ENCODE assay signal across 7 mouse cellular contexts in the genomic region with DNA sequence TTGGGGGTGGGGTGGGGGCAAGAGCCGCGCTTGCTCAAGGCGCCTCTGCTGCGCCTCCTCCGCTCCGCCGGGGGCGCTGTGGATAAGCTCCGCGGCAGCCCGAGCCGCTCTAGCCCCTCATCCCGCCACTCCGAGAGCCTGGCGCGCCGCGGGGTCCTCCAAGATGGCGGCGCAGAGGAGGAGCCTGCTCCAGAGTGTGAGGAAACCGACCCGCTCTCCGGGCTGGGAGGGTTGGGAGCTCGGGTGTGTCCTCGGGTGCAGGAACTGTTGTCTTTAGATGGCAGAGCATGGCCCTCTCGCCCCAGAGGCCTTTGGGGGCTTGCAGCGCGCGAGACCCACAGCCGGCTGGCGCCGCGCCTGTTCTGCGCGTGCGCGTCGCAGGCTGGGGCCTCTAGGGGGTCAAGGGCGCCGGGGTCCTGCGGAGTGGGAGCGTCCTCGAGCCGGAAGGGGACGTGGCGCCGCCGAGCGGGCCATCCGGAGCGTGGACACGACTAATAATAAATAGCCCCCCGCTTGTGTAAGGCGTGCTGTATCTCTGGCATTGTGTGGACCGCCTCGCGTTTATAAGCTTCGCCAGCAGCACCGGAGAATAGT. TPM values are rescaled to one million over a fixed set of nuclear protein-coding genes. Genes with fewer than 3 reads are reported as not detected.
DNase-seq lines count a peak whose midpoint lies in the region; ATAC-seq lines count a peak whose summit lies in the region.

A gene (plus strand): TSS at position 135 of the 594 bp plus-strand sequence.

- no peaks in the 10 kb centered on the region for H3K9me3 ChIP-seq in embryonic facial prominence, embryonic 10.5 days
- H3K9me3 ChIP-seq in limb, embryonic 10.5 days (replicated peaks): no peaks in the 10 kb centered on the region
- no peaks in the 10 kb centered on the region for H3K9me3 ChIP-seq in midbrain, embryonic 13.5 days

- peak within 1 kb of the TSS; percentile 86 for H3K4me3 ChIP-seq in embryonic facial prominence, embryonic 10.5 days
- peak within 1 kb of the TSS; percentile 84 for H3K4me3 ChIP-seq in limb, embryonic 10.5 days
- peak within 1 kb of the TSS; percentile 73 for H3K4me3 ChIP-seq in midbrain, embryonic 13.5 days (replicated peaks)

- H3K4me2 ChIP-seq in midbrain, embryonic 13.5 days (replicated peaks): peak within 1 kb of the TSS; percentile 77

- peak within 1 kb of the TSS; percentile 83 for H3K9ac ChIP-seq in midbrain, embryonic 13.5 days (replicated peaks)

- peak; percentile 94 for DNase-seq in adrenal gland, postnatal 10 days
- DNase-seq in embryonic facial prominence, embryonic 10.5 days (ENCODE audit: low spot score): peak; percentile 95
- peak; percentile 91 for DNase-seq in kidney, adult 11 months
- DNase-seq in limb, embryonic 10.5 days (ENCODE audit: low spot score): peak; percentile 96
- peak; percentile 85 for DNase-seq in spleen, adult 12 weeks (ENCODE audit: low spot score)

- H3K4me1 ChIP-seq in embryonic facial prominence, embryonic 10.5 days: peaks cover 32% of the 10 kb centered on the region
- H3K4me1 ChIP-seq in limb, embryonic 10.5 days: peaks cover 18% of the 10 kb centered on the region
- H3K4me1 ChIP-seq in midbrain, embryonic 13.5 days (replicated peaks): peaks cover 25% of the 10 kb centered on the region

- H3K27me3 ChIP-seq in embryonic facial prominence, embryonic 10.5 days (replicated peaks; ENCODE audit: low read depth, poor library complexity, severe bottlenecking): no peaks in the 10 kb centered on the region
- H3K27me3 ChIP-seq in limb, embryonic 10.5 days (ENCODE audit: low read depth, poor library complexity, severe bottlenecking): no peaks in the 10 kb centered on the region
- H3K27me3 ChIP-seq in midbrain, embryonic 13.5 days: no peaks in the 10 kb centered on the region

- under 1% methylated on average over 59 of the region's 59 CpGs for WGBS in embryonic facial prominence, embryonic 10.5 days
- WGBS in limb, embryonic 10.5 days: under 1% methylated on average over 59 of the region's 59 CpGs
- under 1% methylated on average over 59 of the region's 59 CpGs for WGBS in midbrain, embryonic 13.5 days

- peak; percentile 89 for ATAC-seq in granulocyte monocyte progenitor cell, adult 5-6 weeks (replicated peaks; ENCODE audit: poor library complexity, severe bottlenecking)
- ATAC-seq in midbrain, embryonic 13.5 days: peak; percentile 96

- H3K27ac ChIP-seq in embryonic facial prominence, embryonic 10.5 days (replicated peaks): peak within 1 kb of the TSS; percentile 100
- peak within 1 kb of the TSS; percentile 100 for H3K27ac ChIP-seq in limb, embryonic 10.5 days
- peak within 1 kb of the TSS; percentile 99 for H3K27ac ChIP-seq in midbrain, embryonic 13.5 days

- peaks cover 15% of the 10 kb centered on the region for H3K36me3 ChIP-seq in embryonic facial prominence, embryonic 10.5 days (replicated peaks)
- H3K36me3 ChIP-seq in limb, embryonic 10.5 days: peaks cover 20% of the 10 kb centered on the region
- H3K36me3 ChIP-seq in midbrain, embryonic 13.5 days: peaks cover 4% of the 10 kb centered on the region; the same call in 1 of the 2 replicates

RNA-seq across cellular contexts. Expression of the gene that starts here (rescaled TPM):
- 10 to 100 TPM; 16.3 to 28.9 TPM for total RNA-seq in adrenal gland, postnatal 10 days (2021)
- 43.3 and 45.3 TPM in 2 replicates for polyA plus RNA-seq in embryonic facial prominence, embryonic 10.5 days (2016; fragmentation: Nextera tagmentation; extraction: Ambion mirVana)
- 15.0 and 22.3 TPM in 2 replicates for total RNA-seq in granulocyte monocyte progenitor cell, adult 5-6 weeks (2014; fragmentation: Nextera tagmentation)
- total RNA-seq in granulocyte monocyte progenitor cell, adult 5-6 weeks (2017): 13.0 and 21.3 TPM in 2 replicates
- 41.8 and 52.4 TPM in 2 replicates for polyA plus RNA-seq in limb, embryonic 10.5 days (2016; fragmentation: Nextera tagmentation; extraction: Ambion mirVana)
- 41.1 and 43.0 TPM in 2 replicates for polyA plus RNA-seq in midbrain, embryonic 13.5 days (2015; fragmentation: Nextera tagmentation; extraction: Ambion mirVana)

Comparison
In these comparisons a context has a peak if more than half of its experiments do, and no peak if none do; other contexts are left out.
1. Peak in every context shown above with its lines: DNase-seq, ATAC-seq, H3K4me3 ChIP-seq and H3K27ac ChIP-seq.